Mouse (Mus musculus) stomach, postnatal 0 days (tissue): ENCODE measurements at regions not wholly inside any gene's neighbourhood (a gene's known extent, or its start where the extent isn't known, plus 50 kb on each side); places are given as distances from the start of the nearest gene placed in this dataset.

Experiments
- CTCF ChIP-seq: IDR thresholded peaks from 2 replicates; pipeline ENCODE4 v1.5.1; 2016; ENCODE audit warnings: antibody characterized with exemption, low read depth, mild to moderate bottlenecking, moderate library complexity
- EP300 ChIP-seq: optimal IDR thresholded peaks from 2 replicates; pipeline ENCODE3; 2016; ENCODE audit warnings: antibody characterized with exemption

DNA sequence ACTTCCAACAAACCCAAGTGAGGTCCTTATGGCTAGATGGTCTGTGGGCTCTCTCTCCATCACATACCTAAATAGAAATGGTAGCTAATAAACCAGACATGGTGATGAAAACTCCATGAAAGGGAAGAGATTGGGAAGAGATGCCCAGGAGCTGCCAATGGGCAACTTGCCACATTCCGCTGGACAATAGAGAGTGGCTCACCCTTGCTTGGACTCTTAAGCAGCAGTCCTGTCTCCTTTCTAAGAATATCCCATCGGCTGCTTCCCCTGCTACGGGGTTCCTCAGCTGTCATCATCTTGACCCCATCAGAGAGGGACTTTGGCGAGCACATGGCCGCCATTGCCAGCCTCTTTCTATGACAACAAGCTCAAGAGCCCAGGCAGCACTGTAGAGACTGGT lies 193.4 kb upstream of the Spred2 start:
- no peak for TF ChIP-seq CTCF
- no peak for TF ChIP-seq EP300
